Mouse (Mus musculus): Measurements from ENCODE around the gene B4galnt2. TPM values are rescaled to one million over a fixed set of nuclear protein-coding genes. Genes with fewer than 3 reads are reported as not detected.

B4galnt2 gene
- total RNA-seq, 4 experiments from 2014 or later = not detected

DNA sequence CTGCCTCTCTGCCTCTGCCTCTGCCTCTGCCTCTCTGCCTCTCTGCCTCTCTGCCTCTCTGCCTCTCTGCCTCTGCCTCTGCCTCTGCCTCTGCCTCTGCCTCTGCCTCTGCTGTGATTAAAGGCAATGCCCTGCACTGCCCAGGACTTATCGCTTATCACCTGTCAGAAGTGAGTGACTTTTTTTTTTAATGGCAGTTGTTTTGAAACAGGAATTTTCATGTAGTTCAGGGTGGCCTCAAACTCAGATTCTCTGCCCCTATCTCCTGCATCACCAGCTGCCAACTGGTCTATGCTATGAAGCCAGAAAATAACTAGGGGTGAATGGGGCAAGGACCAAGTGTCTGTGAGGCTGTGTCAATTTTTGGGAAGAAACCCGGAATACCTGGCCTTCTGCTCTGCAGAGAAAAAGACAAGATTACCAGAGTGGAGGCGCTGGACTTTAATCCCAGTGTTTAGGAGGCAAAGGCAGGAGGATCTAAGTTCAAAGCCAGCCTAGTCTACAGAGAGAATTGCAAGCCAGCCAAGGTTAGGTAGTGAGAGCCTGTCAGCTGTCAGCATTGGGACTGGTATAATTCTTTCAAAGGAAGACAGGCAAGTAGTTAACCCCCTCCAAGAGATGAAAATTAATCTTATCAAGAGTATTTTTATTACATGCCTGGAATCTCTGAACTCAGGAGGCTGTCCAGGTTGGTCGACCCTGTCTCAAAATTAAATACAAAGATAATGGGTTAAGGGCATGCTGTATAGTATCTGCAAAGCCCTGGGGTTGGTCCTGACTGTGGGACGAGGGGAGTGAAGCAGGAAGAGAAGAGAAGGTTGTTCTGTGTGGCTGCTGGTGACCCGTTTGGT, 88.1 kb downstream of the B4galnt2 start:
- no peak for DNase-seq

- DNase-seq = no peak
Measured at GRCm38 (mm10) chr11:95825625-95826024, 89.1 kb downstream of the B4galnt2 start.

- DNase-seq = peak; percentile 65
Measured at GRCm38 (mm10) chr11:95824877-95825243, 89.8 kb downstream of the B4galnt2 start.

- DNase-seq = peak; percentile 88
Measured at GRCm38 (mm10) chr11:95824071-95824876, 90.4 kb downstream of the B4galnt2 start, which contains the start of gene Phospho1. Gene Phospho1, plus strand, starts transcription at chr11:95824499.

- no peak for DNase-seq
Measured at GRCm38 (mm10) chr11:95822437-95822836, 92.3 kb downstream of the B4galnt2 start.

DNA sequence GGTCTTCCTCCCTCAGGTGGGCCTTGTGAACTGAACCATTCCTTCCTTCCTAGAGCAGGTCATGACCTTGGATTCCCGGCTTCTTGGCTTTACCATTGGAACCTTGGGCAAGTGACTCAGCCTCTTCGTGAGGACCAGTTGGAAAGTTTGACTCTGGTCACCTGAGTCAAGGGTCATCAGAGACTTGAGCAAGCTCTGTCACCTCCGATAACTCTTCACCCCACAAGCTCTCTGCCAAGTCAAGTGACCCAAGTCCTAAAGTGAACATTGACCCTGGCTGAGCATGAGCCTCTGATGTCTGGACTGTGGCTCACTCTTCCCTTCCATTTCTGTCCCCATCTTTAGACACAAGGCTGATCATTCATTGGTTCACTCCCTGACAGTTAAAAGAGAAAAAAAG, 93.2 kb downstream of the B4galnt2 start:
- no peak for DNase-seq

DNA sequence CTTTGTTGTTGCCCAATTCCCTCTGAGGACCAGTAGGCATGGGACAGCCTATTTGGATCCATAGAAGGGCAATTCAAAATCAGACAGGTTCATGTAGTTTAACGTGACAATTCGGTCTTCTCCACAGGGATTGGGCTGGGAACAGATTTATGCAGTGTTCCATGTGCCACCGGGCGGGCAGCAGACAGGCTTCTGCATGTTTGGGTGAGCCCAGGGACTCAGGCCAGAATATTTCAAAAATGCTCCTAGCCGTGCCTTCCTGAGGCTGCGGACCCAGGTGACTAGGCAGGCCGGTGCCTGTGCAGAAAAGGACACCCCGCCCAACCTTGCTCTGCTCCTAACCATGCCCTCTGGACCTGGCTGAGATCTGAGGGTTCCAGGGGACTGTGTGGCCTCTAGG, 95.6 kb downstream of the B4galnt2 start:
- no peak for DNase-seq

Small RNA genes lying within 50 kb of the gene (microRNA-seq; reads per million reads assigned to microRNA genes)
- 0 reads per million in 2 experiments for gene Mir3063

Other genes starting within 250 kb of the B4galnt2 start
- 100 to 1,000 TPM; 283 to 358 (median 307) TPM for gene Phb, start 247.9 kb downstream of the B4galnt2 start, total RNA-seq (2022)
- gene Zfp652, start 202.2 kb downstream of the B4galnt2 start, total RNA-seq (2022) = 10 to 100 TPM; 44.7 to 57.9 (median 51.7) TPM
- 1 to 10 TPM in 2 of 4 experiments, under 1 TPM in 2; 0.67 to 2.3 (median 1.1) TPM for gene B130006D01Rik, start 191.3 kb downstream of the B4galnt2 start, total RNA-seq (2022)
- gene Phospho1, start 90.4 kb downstream of the B4galnt2 start, total RNA-seq (2022) = 100 to 1,000 TPM in 2 of 4 experiments, 10 to 100 TPM in 2; 61.9 to 148 (median 104) TPM
- 10 to 100 TPM; 14.7 to 19.0 (median 17.1) TPM for gene Gngt2, start 77.7 kb downstream of the B4galnt2 start, total RNA-seq (2022)
- 10 to 100 TPM in 3 of 4 experiments, 1 to 10 TPM in 1; 8.9 to 14.3 (median 12.2) TPM for gene Abi3, start 72.4 kb downstream of the B4galnt2 start, total RNA-seq (2022)
- under 1 TPM; 0.26 to 0.83 (median 0.43) TPM for gene Igf2bp1, start 91.0 kb upstream of the B4galnt2 start, total RNA-seq (2022)
- not detected for gene Gip, start 109.7 kb upstream of the B4galnt2 start, total RNA-seq (2022)
- gene Snf8, start 120.0 kb upstream of the B4galnt2 start, total RNA-seq (2022) = 10 to 100 TPM; 77.6 to 95.6 (median 86.3) TPM
- gene Ube2z, start 150.5 kb upstream of the B4galnt2 start, total RNA-seq (2022) = 10 to 100 TPM; 53.9 to 60.0 (median 57.0) TPM
- 100 to 1,000 TPM; 227 to 500 (median 292) TPM for gene Atp5g1, start 160.8 kb upstream of the B4galnt2 start, total RNA-seq (2022)
- not detected for gene Calcoco2, start 197.1 kb upstream of the B4galnt2 start, total RNA-seq (2022)
- gene Ttll6, start 218.9 kb upstream of the B4galnt2 start, total RNA-seq (2022) = not detected

All from adrenal gland, adult 8-10 months (tissue).